Mouse (Mus musculus) erythroblast, embryonic 14.5 days (primary cell): ENCODE results near the gene Cops3.

Experiments
- GATA1 ChIP-seq: IDR thresholded peaks from 2 replicates; pipeline ENCODE4 v1.6.1; 2012; ENCODE audit warnings: low read length, inconsistent platforms, mixed read lengths
- TAL1 ChIP-seq: IDR thresholded peaks from 3 replicates; pipeline ENCODE4 v1.6.1; 2012; ENCODE audit warnings: low read length, inconsistent platforms, mixed read lengths

- TF ChIP-seq GATA1 (no peak), TAL1 (no peak)
Observed at GRCm38 (mm10) chr11:59847891-59848884, 8.6 kb upstream of the Cops3 start.
